Mouse (Mus musculus): ENCODE measurements around the gene Ushbp1.
A peak's percentile ranks its signal among the peaks of the same experiment; 100 is the strongest.
"Not testable (repeated sequence)": the region's sequence is repeated elsewhere in the genome, so short reads cannot be mapped to it uniquely, and the experiment has no call there.

Ushbp1 gene

DNA sequence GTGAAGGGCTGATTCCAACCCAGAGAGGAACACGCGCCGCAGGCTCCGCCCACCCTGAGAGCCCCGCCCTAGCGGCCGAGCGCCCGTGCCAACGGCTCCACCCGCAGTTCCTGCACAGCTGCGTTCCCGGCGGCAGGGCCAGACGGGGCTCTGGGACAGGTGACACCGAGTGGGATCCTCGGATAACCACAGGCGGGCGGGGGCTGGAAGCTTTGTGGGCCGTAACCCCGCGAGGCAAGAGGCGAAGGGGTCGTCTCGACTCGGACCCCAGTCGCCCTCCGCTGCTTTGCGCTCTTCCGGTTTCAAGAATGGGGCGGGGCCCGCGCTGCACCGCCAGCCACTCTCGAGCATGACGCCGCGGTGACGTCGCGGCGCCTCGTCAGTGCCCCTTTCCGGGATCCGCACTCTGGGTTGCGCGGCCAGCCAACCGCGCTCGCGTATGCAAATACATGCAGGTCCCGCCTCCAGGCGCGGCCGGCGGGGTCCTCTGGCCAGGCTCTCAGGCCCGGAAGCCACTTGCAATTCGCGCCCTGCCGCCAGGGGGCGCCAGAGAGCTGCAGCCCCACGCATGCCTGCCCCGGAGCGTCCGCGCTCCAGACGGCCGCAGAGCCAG lies 24.3 kb downstream of the Ushbp1 start, which contains the start of gene Ocel1:
Gene Ocel1 (plus strand): TSS at position 63 of the 613 bp plus-strand sequence.
- DNase-seq (ENCODE audit: low spot score in 2 of 2): peak; percentile 98

GRCm38 (mm10) chr8:71370711-71371235 lies 24.8 kb downstream of the Ushbp1 start:
- no peak for DNase-seq (ENCODE audit: low spot score in 2 of 2)

DNA sequence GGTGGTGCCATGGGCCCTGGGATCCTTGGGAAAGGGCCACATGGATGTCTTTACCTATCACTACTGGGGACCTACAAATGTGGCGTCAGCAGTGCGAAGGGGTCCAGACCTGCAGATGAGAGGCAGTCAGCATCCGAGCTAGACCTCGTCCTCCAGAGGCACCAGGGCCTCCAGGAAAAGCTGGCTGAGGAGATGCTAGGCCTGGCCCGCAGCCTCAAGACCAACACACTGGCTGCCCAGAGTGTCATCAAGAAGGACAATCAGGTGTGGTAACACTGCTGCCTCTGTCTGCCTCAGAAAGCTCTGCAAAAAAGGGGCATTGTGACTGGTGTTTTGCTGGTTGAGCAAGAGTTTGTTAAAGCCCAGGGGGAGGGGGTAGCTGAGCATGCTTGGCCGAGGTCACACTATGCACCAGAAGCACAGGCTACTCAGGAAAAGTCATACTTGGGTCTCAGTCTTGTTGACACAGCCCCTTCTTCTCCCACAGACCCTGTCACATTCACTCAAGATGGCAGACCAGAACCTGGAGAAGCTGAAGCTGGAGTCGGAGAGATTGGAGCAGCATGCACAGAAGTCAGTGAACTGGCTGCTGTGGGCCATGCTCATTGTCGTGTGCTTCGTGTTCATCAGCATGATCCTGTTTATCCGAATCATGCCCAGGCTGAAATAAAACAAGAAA lies 26.4 kb downstream of the Ushbp1 start:
- peak in 1 of 2 experiments; percentile 36 for DNase-seq (ENCODE audit: low spot score in 2 of 2)

DNA sequence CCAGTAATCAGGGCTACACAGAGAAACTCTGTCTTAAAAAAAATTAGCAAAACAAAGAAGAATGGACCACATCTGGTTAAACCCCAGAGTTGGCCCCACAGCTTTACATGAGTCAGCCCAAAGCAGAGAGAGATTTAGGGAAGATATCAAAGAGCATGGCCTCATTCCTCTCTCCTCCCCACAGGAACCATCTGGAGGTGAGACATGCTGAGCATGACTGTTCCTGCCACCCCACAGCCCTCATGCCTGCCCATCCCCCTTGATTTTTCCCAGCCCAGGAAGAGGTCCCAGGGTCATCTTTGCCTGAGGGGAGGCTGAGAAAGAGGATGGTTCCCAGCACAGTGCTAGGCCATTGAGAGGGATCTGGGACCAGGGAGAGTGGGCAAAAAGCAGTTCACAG lies 27.2 kb downstream of the Ushbp1 start:
- no peak for DNase-seq (ENCODE audit: low spot score in 2 of 2)

DNA sequence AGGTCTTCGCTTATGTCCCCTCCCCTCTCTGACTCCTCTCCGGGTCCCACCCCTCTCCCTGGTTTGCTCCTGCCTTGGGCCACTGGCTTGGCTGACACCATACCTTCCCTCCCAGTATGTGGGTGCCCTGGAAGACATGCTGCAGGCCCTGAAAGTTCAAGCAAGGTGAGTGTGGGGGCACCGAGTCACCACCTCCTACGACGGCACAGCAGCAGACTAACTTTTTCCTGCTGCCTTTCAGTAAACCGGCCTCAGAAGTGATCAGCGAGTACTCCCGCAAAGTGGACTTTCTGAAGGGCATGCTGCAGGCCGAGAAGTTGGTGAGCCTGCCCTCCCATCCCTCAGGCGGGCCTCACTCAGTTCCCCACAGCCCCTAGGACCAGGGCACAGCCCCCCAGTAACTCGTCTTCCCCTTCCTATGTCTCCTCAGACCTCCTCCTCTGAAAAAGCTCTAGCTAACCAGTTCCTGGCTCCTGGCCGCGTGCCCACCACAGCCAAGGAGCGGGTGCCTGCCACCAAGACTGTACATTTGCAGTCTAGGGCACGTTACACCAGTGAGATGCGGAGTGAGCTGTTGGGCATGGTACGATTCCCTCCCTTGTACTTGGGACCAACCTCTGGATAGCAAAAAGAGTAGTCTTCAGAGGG lies 27.9 kb downstream of the Ushbp1 start:
- peak in 1 of 2 experiments; percentile 60 for DNase-seq (ENCODE audit: low spot score in 2 of 2)

DNA sequence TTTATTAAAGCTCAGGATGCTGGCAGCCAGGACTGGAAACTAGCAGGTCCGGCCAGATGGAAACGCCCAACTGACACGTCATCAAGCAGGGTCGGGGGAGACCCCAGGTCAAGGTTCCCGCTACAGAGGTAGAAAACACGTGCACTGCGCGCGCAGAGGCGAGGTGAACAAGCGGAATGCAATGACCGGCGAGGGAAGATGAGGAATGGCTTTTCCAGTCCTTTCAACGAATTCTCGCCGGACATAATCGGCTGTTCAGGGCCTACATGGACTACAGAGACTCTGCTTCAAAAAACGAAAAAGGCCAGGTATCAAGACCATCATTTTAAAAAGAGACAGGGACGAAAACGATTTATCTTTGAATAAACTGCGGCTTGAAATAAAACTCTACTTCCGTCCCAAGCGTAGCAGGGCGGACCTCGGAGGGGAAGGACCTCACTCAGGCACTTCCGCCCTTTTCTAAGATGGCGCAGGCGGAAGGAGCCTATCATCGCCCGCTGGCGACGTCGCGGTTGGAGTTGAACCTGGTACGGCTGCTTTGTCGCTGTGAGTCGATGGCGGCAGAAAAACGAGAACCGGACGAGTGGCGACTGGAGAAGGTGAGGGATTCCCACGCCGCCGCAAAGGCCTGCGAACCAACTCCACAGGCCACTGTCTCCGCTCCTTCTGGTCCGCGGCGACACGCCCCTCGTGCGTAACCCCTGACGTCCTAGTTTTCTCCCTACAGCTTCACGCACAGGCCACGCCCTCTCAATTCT lies 28.7 kb downstream of the Ushbp1 start, which contains the start of gene Use1:
Gene Use1 (plus strand): TSS at position 78 of the 758 bp plus-strand sequence.
- peak; percentile 92 to 95 for DNase-seq (ENCODE audit: low spot score in 2 of 2)

DNA sequence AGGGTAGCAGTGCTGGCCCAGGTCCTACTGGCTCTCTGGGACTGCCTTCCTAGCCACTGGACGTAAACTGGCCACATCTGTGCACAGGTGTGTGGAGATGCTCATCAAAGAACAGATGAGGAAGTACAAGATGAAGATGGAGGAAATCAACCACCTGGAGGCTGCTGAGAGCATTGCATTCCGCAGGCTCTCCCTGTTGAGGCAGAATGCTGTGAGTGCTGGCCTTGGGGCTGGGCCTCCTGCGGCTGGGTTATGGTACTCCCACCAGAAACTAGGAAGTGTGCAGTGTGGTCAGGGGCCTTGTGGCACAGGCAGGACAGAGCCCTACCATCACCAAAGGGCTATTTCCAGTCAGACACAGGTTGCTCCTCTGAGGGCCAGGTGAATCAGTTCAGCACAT lies 37.6 kb downstream of the Ushbp1 start:
- no peak for DNase-seq (ENCODE audit: low spot score in 2 of 2)

DNA sequence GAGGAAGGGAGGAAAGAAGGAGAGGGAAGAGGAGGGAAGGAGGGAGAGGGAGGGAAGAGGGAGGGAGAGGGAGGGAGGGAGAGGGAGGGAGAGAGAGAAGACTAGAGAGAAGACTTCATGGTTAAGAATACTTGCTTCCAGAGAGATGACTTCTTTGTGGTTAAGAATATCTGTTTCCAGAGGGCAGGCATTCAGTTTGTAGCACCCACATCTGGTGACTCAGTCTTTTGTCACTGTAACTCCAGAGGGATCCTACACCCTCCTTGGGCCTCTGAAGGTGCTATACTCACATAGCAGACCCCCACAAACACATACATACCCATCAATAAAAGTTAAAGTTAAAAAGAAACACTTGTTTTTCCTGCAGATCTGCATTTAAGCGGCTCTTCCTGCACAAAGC lies 44.1 kb downstream of the Ushbp1 start:
- DNase-seq (ENCODE audit: low spot score in 2 of 2): no peak

GRCm38 (mm10) chr8:71351117-71351516 lies 44.5 kb downstream of the Ushbp1 start:
- DNase-seq (ENCODE audit: low spot score in 2 of 2): no peak

DNA sequence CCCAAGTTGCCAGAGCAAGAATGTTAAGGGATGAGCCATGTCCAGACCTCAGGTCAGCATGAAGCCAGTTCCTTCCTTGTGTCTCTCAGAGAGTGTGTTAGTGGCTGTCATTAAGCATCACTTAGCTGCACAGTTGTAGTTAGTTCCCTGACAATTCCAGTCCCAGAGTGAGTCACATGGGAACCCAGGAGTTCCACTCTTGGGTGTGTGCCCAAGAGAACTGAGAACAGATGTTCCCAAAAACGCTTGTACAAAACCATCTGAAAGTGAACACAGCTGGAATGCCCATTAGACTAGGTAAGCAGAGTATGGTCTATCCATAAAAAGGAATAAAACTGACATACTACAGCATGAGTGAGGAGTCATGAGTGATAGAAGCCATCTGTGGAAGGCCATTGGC lies 49.0 kb downstream of the Ushbp1 start:
- DNase-seq (ENCODE audit: low spot score in 2 of 2): no peak

DNA sequence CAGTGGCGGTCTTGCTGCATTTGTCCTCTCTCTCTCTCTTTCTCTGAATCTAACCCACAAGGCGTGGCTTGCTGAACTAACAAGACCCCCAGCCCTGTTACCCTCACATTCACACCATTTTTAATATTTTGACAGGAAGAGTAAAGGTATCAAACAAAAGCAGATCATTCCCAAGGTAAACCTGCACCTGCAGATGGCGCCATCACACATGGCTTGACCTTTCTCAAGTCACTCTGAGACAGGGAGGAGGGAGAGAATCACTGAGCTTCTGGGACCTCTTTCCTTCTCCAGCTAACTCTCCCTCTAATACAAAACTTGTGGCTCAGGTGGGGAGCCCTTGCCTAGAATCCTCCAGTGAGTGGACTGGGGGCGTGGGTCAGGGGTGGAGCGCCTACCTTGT lies 55.0 kb downstream of the Ushbp1 start:
- DNase-seq (ENCODE audit: low spot score in 2 of 2): no peak

- not testable (repeated sequence) for DNase-seq (ENCODE audit: low spot score in 2 of 2)
Measured at GRCm38 (mm10) chr8:71337834-71338233, 57.8 kb downstream of the Ushbp1 start.

Data from right cerebral cortex, postnatal 10 days (tissue).